Mouse (Mus musculus) heart, adult 2 months (tissue): Measurements from ENCODE around the gene Aldh18a1. TPM values are rescaled to one million over a fixed set of nuclear protein-coding genes. Genes with fewer than 3 reads are reported as not detected.

Experiments used
- DNase-seq, 2 experiments: peaks; one replicate each; pipeline ENCODE4 v3.0.0; 2021
- H3K27ac ChIP-seq: fragments of 200-600 bp; 2 replicates; pipeline ENCODE4 v1.8.1; 2022
- H3K27me3 ChIP-seq: fragments of 200-500 bp; 2 replicates; pipeline ENCODE4 v1.6.1; 2012; ENCODE audit warnings: mild to moderate bottlenecking, low read length, inconsistent platforms, mixed read lengths; ENCODE audit not compliant: control insufficient read depth, insufficient read depth
- H3K36me3 ChIP-seq: fragments of 200-500 bp; 2 replicates; pipeline ENCODE4 v1.6.1; 2012; ENCODE audit warnings: low read length, inconsistent platforms; ENCODE audit not compliant: control insufficient read depth, insufficient read depth
- H3K4me1 ChIP-seq: fragments of 200-500 bp; 2 replicates; pipeline ENCODE4 v1.6.1; 2011; ENCODE audit warnings: low read length; ENCODE audit not compliant: control insufficient read depth, insufficient read depth
- H3K4me3 ChIP-seq: fragments of 200-600 bp; 2 replicates; pipeline ENCODE4 v1.8.1; 2022
- H3K79me2 ChIP-seq: fragments of 200-500 bp; replicated peaks from 2 replicates; pipeline ENCODE4 v1.6.1; 2012; ENCODE audit warnings: mild to moderate bottlenecking, inconsistent platforms, low read length, moderate library complexity, mixed read lengths; ENCODE audit not compliant: control insufficient read depth, insufficient read depth
- H3K9ac ChIP-seq: fragments of 200-500 bp; 2 replicates; pipeline ENCODE4 v1.6.1; 2012; ENCODE audit warnings: low read depth, mild to moderate bottlenecking, control low read depth, inconsistent platforms, low read length, mixed read lengths
- CTCF ChIP-seq: fragments of 200-600 bp; IDR thresholded peaks from 2 replicates; pipeline ENCODE4 v1.8.1; 2022; ENCODE audit warnings: antibody characterized with exemption, mild to moderate bottlenecking, moderate library complexity
- EP300 ChIP-seq: fragments of 200-500 bp; IDR thresholded peaks from 2 replicates; pipeline ENCODE4 v1.6.1; 2011; ENCODE audit warnings: low read depth, low read length, control low read depth; ENCODE audit not compliant: insufficient read depth
- POLR2A ChIP-seq: fragments of 200-500 bp; IDR thresholded peaks from 2 replicates; pipeline ENCODE4 v1.6.1; 2011; ENCODE audit warnings: mild to moderate bottlenecking, low read depth, low read length, control low read depth; ENCODE audit not compliant: insufficient read depth
- WGBS: fragments of 180-500 bp; shearing (Covaris S2); methylation state at CpG from one replicate; pipeline ENCODE4 v1.1.7; 2018; 5-methylcytosine and 5-hydroxymethylcytosine counted together
- intact Hi-C: fragments of 180-260 bp; cut with DNase I; formaldehyde crosslinking; loops from one replicate; pipeline ENCODE4 v1.15.1; 2025
- polyA plus RNA-seq: library from polyadenylated mRNA; depleted of rRNA; stranded (reverse); fragments of >200 nt; gene quantifications from 2 replicates; pipeline ENCODE4 v1.2.3, GENCODE M21; 2012
- total RNA-seq, 2 experiments: library from RNA; stranded (reverse); gene quantifications; 2 replicates each; pipeline ENCODE4 v1.2.3; 2021

Aldh18a1 gene
- total and polyA plus RNA-seq, 3 experiments: 4.4 to 7.9 (median 7.6) TPM

GRCm38 (mm10) chr19:40556029-40556428, 32.2 kb downstream of the Aldh18a1 start:
- no peak for DNase-seq
- Histone ChIP-seq H3K4me1 (no peaks in the 10 kb centered on the region), H3K4me3 (no peak overlapping the region), H3K9ac (no peak overlapping the region), H3K27ac (no peak overlapping the region), H3K27me3 (no peaks in the 10 kb centered on the region), H3K79me2 (no peaks in the 10 kb centered on the region), H3K36me3 (no peaks in the 10 kb centered on the region)
- WGBS: 99% methylated on average over 7 of the region's 7 CpGs
- intact Hi-C loops: no loop called here
- TF ChIP-seq CTCF: no peak
- TF ChIP-seq POLR2A: no peak
- TF ChIP-seq EP300: no peak

GRCm38 (mm10) chr19:40555136-40555535, 33.1 kb downstream of the Aldh18a1 start:
- no peak for TF ChIP-seq POLR2A
- no peak for TF ChIP-seq CTCF
- TF ChIP-seq EP300: no peak
- Histone ChIP-seq H3K27ac (no peak overlapping the region), H3K9ac (no peak overlapping the region), H3K79me2 (no peaks in the 10 kb centered on the region), H3K4me3 (no peak overlapping the region), H3K4me1 (no peaks in the 10 kb centered on the region), H3K36me3 (no peaks in the 10 kb centered on the region), H3K27me3 (no peaks in the 10 kb centered on the region)
- intact Hi-C loops: no loop called here
- 91% methylated on average over 8 of the region's 8 CpGs for WGBS
- DNase-seq: no peak

GRCm38 (mm10) chr19:40554343-40554742, 33.9 kb downstream of the Aldh18a1 start:
- 93% methylated on average over 11 of the region's 11 CpGs for WGBS
- Histone ChIP-seq H3K4me1 (no peaks in the 10 kb centered on the region), H3K9ac (no peak overlapping the region), H3K4me3 (no peak overlapping the region), H3K79me2 (no peaks in the 10 kb centered on the region), H3K27ac (no peak overlapping the region), H3K36me3 (no peaks in the 10 kb centered on the region), H3K27me3 (no peaks in the 10 kb centered on the region)
- intact Hi-C loops: no loop called here
- DNase-seq: no peak
- TF ChIP-seq POLR2A: no peak
- no peak for TF ChIP-seq CTCF
- TF ChIP-seq EP300: no peak

GRCm38 (mm10) chr19:40553849-40554248, 34.4 kb downstream of the Aldh18a1 start:
- H3K27me3 ChIP-seq: no peaks in the 10 kb centered on the region
- H3K79me2 ChIP-seq: no peaks in the 10 kb centered on the region
- intact Hi-C loops: no loop called here
- DNase-seq: no peak
- TF ChIP-seq CTCF: no peak
- no peaks in the 10 kb centered on the region; the same call in 1 of the 2 replicates for H3K4me1 ChIP-seq
- no peak overlapping the region for H3K4me3 ChIP-seq
- H3K9ac ChIP-seq: no peak overlapping the region
- H3K27ac ChIP-seq: no peak overlapping the region
- no peaks in the 10 kb centered on the region for H3K36me3 ChIP-seq
- 84% methylated on average over 6 of the region's 6 CpGs for WGBS

- Histone ChIP-seq H3K4me1 (no peaks in the 10 kb centered on the region; the same call in 1 of the 2 replicates), H3K79me2 (no peaks in the 10 kb centered on the region), H3K36me3 (no peaks in the 10 kb centered on the region), H3K4me3 (no peak overlapping the region), H3K27ac (no peak overlapping the region), H3K9ac (no peak overlapping the region), H3K27me3 (no peaks in the 10 kb centered on the region)
- WGBS: 90% methylated on average over 14 of the region's 14 CpGs
- DNase-seq: no peak
- TF ChIP-seq CTCF: no peak
- no peak for TF ChIP-seq EP300
- TF ChIP-seq POLR2A: no peak
- intact Hi-C loops: no loop called here
These were observed 35.1 kb downstream of the Aldh18a1 start for GRCm38 (mm10) chr19:40553014-40553789.

DNA sequence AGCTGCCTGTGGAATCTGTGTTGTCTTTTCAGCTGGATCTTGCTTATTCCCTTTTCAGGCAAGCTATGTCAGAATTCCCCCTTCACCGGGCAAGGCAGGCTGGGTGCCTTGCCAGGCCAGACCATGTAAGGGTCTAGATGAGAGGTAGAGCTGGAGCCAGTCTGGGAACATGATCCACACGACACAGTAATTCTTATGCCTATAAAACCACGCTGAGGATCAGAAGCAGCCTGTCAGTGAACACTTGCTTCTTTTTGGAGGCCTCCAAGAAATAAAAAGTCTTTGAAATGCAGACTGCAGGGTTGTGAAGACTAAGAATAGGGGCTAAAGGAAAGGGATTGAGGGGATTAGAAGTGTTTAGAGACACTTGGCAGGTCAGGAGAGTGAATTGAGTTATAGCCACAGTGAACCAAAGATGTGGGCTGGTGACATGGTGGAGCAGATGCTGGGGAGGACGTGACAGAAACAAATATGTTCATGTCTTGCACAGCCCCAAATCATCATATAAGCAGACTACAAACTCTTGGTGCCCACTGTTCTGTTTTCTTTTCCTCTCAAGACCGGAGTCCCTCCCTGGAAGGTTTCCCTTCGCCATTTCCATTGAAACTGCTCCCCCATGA, 38.6 kb downstream of the Aldh18a1 start:
- 54% methylated on average over 6 of the region's 6 CpGs for WGBS
- H3K4me3 ChIP-seq: no peak overlapping the region
- no peaks in the 10 kb centered on the region for H3K36me3 ChIP-seq
- H3K79me2 ChIP-seq: no peaks in the 10 kb centered on the region
- intact Hi-C loops: loop anchor here (5.0 kb wide), 1 partner anchor 307 kb away; no protein-coding TSS in a partner anchor
- no peaks in the 10 kb centered on the region for H3K27me3 ChIP-seq
- no peak for DNase-seq
- no peak overlapping the region for H3K27ac ChIP-seq
- H3K4me1 ChIP-seq: no peaks in the 10 kb centered on the region; the same call in 1 of the 2 replicates
- H3K9ac ChIP-seq: no peak overlapping the region
- no peak for TF ChIP-seq EP300
- TF ChIP-seq POLR2A: no peak
- no peak for TF ChIP-seq CTCF
